Mouse (Mus musculus) spleen, postnatal 4 days (tissue): ENCODE data around the gene Mrps25.

Experiments
- DNase-seq, 2 experiments: peaks; one replicate each; pipeline ENCODE4 v3.0.0; 2022; ENCODE audit warnings: low spot score in 2 of 2

The Mrps25 gene

GRCm38 (mm10) chr6:92126861-92127468 is 56.9 kb downstream of the Mrps25 start:
- no peak for DNase-seq

GRCm38 (mm10) chr6:92124547-92124946 is 59.3 kb downstream of the Mrps25 start:
- no peak for DNase-seq
